Mouse (Mus musculus) E14TG2a.4 (cell line): ENCODE results near the gene Gm20388.

ENCODE experiments used
- CTCF ChIP-seq: conservative IDR thresholded peaks from 2 replicates; pipeline ENCODE4 v1.5.1; 2014; ENCODE audit warnings: low read length
- NANOG ChIP-seq: IDR thresholded peaks from 2 replicates; pipeline ENCODE4 v1.6.1; 2014; ENCODE audit warnings: borderline replicate concordance, low read length, mixed read lengths
- POU5F1 ChIP-seq: IDR thresholded peaks from 2 replicates; pipeline ENCODE4 v1.6.1; 2014; ENCODE audit warnings: low read length, borderline replicate concordance

GRCm38 (mm10) chr8:120534080-120534479 lies 623.4 kb downstream of the Gm20388 start:
- no peak for TF ChIP-seq CTCF
- no peak for TF ChIP-seq POU5F1
- no peak for TF ChIP-seq NANOG
